Mouse (Mus musculus) adrenal gland, adult 2 months (tissue): ENCODE results near the gene Mcpt1. TPM values are rescaled to one million over a fixed set of nuclear protein-coding genes. Genes with fewer than 3 reads are reported as not detected.
"Not testable (repeated sequence)": the region's sequence is repeated elsewhere in the genome, so short reads cannot be mapped to it uniquely, and the experiment has no call there.

Source experiments
- DNase-seq: peaks from one replicate; pipeline ENCODE4 v3.0.0; 2021
- long read RNA-seq: library from polyadenylated mRNA; stranded (forward); transcript quantifications from one replicate; pipeline ENCODE4 v2.0.0, GENCODE M21; 2021
- polyA plus RNA-seq: library from polyadenylated mRNA; depleted of rRNA; stranded (reverse); fragments of >200 nt; gene quantifications from 2 replicates; pipeline ENCODE4 v1.2.3, GENCODE M21; 2012; rRNA removed
- total RNA-seq, 2 experiments: library from RNA; stranded (reverse); gene quantifications; 2 replicates each; pipeline ENCODE4 v1.2.3; 2021

The Mcpt1 gene
- not detected for total RNA-seq
- not detected in 2 replicates for polyA plus RNA-seq
- long read RNA-seq: 0 reads

GRCm38 (mm10) chr14:56017671-56018070 is at the start of gene Mcpt1:
Mcpt1 (plus strand) TSS chr14:56017971.
- not testable (repeated sequence) for DNase-seq

- DNase-seq: not testable (repeated sequence)
Observed at GRCm38 (mm10) chr14:55987464-55987863, 30.3 kb upstream of the Mcpt1 start.

DNA sequence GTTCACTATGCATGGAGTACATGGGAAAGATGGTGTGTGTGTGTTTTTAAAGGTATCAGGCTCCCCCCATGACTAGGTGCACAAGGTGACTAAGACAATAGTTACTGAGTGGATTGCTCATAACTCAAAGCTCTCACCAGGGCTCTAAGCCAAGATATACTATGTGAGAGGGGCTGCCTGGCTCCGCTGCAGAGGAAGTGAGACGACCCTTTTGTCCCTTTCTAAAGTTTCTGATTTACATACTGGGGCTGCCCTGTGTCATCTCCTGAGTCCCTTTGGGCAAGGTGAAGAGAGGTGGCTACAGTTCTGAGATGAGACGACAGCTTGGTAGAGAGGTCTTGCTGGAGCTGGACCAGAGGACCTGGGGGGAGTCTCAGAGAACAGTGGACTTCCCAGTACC is 4.6 kb upstream of the Mcpt1 start:
- DNase-seq: no peak

- DNase-seq: no peak
Observed at GRCm38 (mm10) chr14:56013924-56014323, 3.8 kb upstream of the Mcpt1 start.

DNA sequence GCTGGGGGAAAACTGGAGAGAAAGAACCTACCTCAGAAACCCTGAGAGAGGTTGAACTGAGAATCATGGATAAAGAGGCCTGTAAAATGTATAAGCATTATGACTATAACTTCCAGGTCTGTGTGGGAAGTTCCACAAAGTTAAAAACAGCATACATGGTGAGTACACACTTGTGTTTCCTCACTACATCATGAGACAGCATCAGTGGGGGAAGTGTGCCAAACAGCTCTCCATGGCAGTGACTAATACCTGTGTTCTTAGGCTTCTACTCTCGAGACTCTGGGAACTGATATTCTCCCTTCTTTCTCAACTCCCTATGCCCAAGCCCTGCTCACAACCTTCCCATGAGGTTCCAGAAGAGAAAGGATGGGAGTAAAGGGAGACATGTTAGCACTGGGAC is 1.7 kb downstream of the Mcpt1 start:
- no peak for DNase-seq

GRCm38 (mm10) chr14:56021305-56021704 is 3.5 kb downstream of the Mcpt1 start:
- not testable (repeated sequence) for DNase-seq

- not testable (repeated sequence) for DNase-seq
Observed at GRCm38 (mm10) chr14:56030395-56030794, 12.6 kb downstream of the Mcpt1 start, which contains the start of gene Mcpt9. Mcpt9 (minus strand) TSS chr14:56030495.

DNA sequence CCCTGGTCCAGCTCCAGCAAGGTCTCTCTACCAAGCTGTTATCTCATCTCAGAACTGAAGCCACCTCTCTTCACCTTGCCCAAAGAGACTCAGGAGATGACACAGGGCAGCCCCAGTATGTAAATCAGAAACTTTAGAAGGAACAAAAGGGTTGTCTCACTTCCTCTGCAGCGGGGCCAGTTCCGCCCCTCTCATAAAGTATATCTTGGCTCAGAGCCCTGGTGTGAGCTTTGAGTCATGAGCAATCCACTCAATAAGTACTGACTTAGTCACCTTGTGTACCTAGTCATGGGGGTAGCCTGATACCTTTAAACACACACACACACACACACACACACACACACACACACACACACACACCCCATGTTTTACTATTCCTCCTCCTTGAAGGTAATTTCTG is 16.7 kb downstream of the Mcpt1 start:
- no peak for DNase-seq

GRCm38 (mm10) chr14:56041792-56042191 is 24.0 kb downstream of the Mcpt1 start, which contains the start of gene Mcpt2:
Mcpt2 (plus strand) TSS chr14:56042041.
- not testable (repeated sequence) for DNase-seq

DNA sequence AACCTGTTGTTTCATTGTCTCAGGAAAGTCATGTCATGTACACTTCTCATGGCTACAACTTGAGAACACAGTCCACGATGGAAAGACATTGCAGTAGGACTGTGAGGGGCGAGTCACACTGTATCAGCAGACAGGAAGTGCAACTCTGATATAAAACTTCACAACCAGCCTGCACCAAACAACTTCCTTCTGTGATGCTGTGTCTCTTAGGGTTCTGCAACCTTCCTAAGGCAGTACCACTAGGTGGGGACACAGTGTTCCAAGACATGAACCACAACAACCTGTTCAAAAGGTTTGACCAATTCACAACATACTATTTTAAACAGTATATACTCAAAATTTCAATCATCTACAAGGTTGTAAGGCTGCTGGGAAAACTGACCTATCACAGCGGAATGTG is 37.6 kb downstream of the Mcpt1 start:
- no peak for DNase-seq

DNA sequence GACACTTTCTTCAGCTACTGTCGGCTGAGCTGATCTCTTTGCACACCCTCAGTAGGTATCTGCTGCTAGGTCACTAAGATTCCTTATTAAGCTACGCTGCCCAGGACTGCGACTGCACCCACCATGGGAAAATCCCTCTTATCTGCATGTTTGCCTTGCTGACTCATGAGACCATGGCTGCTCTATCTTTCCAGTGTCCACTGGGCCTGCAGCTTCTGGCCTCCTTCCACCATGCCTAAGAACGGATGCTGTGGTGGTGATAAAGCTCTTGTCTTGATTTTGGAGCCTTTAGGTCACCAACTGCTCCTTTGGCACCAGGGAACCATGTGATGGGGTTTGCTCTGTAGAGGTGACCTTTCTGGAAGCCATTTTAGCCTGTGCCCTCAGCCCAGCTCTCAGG is 40.0 kb downstream of the Mcpt1 start:
- no peak for DNase-seq

- not testable (repeated sequence) for DNase-seq
Observed at GRCm38 (mm10) chr14:56062213-56062612, 44.4 kb downstream of the Mcpt1 start, which contains the start of gene Mcpt4. Mcpt4 (minus strand) TSS chr14:56062313.

Other genes with a start within 250 kb of the Mcpt1 start
- gene Adcy4, start 233.9 kb upstream of the Mcpt1 start, total RNA-seq: 10 to 100 TPM in 1 of 2 experiments, 1 to 10 TPM in 1; 9.8 to 12.5 TPM
- 17.1 and 21.0 TPM in 2 replicates for gene Adcy4, start 233.9 kb upstream of the Mcpt1 start, polyA plus RNA-seq
- 1 to 10 TPM; 3.3 to 3.7 TPM for gene Ripk3, start 229.1 kb upstream of the Mcpt1 start, total RNA-seq
- gene Ripk3, start 229.1 kb upstream of the Mcpt1 start, polyA plus RNA-seq: 6.2 and 6.4 TPM in 2 replicates
- gene Nfatc4, start 194.8 kb upstream of the Mcpt1 start, total RNA-seq: 10 to 100 TPM; 17.9 to 21.9 TPM
- 50.5 and 58.1 TPM in 2 replicates for gene Nfatc4, start 194.8 kb upstream of the Mcpt1 start, polyA plus RNA-seq
- gene Nynrin, start 164.0 kb upstream of the Mcpt1 start, total RNA-seq: 10 to 100 TPM in 1 of 2 experiments, 1 to 10 TPM in 1; 7.2 to 16.1 TPM
- gene Nynrin, start 164.0 kb upstream of the Mcpt1 start, polyA plus RNA-seq: 5.1 and 5.3 TPM in 2 replicates
- gene Cbln3, start 133.6 kb upstream of the Mcpt1 start, total RNA-seq: under 1 TPM in 1 of 2 experiments, not detected in 1; 0.20 TPM
- gene Cbln3, start 133.6 kb upstream of the Mcpt1 start, polyA plus RNA-seq: 0.03 and 0.25 TPM in 2 replicates
- 10 to 100 TPM; 12.3 to 18.2 TPM for gene Khnyn, start 133.0 kb upstream of the Mcpt1 start, total RNA-seq
- gene Khnyn, start 133.0 kb upstream of the Mcpt1 start, polyA plus RNA-seq: 13.0 and 14.6 TPM in 2 replicates
- gene Sdr39u1, start 117.7 kb upstream of the Mcpt1 start, total RNA-seq: 10 to 100 TPM; 81.0 to 92.5 TPM
- 45.9 and 52.8 TPM in 2 replicates for gene Sdr39u1, start 117.7 kb upstream of the Mcpt1 start, polyA plus RNA-seq
- gene Cma1, start 73.3 kb upstream of the Mcpt1 start, total RNA-seq: 1 to 10 TPM; 2.3 TPM
- 0.85 and 1.1 TPM in 2 replicates for gene Cma1, start 73.3 kb upstream of the Mcpt1 start, polyA plus RNA-seq
- under 1 TPM in 1 of 2 experiments, not detected in 1; 0.35 TPM for gene Cma2, start 67.0 kb upstream of the Mcpt1 start, total RNA-seq
- gene Cma2, start 67.0 kb upstream of the Mcpt1 start, polyA plus RNA-seq: not detected in 2 replicates
- gene Mcpt9, start 12.5 kb downstream of the Mcpt1 start, total RNA-seq: not detected
- gene Mcpt9, start 12.5 kb downstream of the Mcpt1 start, polyA plus RNA-seq: not detected in 2 replicates
- not detected for gene Mcpt2, start 24.1 kb downstream of the Mcpt1 start, total RNA-seq
- 0.09 TPM in 1 of 2 replicates, not detected in the other for gene Mcpt2, start 24.1 kb downstream of the Mcpt1 start, polyA plus RNA-seq
- 1 to 10 TPM; 1.1 to 1.6 TPM for gene Mcpt4, start 44.3 kb downstream of the Mcpt1 start, total RNA-seq
- 1.00 and 1.3 TPM in 2 replicates for gene Mcpt4, start 44.3 kb downstream of the Mcpt1 start, polyA plus RNA-seq
- not detected for gene Mcpt8, start 67.3 kb downstream of the Mcpt1 start, total RNA-seq
- not detected in 2 replicates for gene Mcpt8, start 67.3 kb downstream of the Mcpt1 start, polyA plus RNA-seq
- gene Ctsg, start 84.6 kb downstream of the Mcpt1 start, total RNA-seq: not detected
- not detected in 2 replicates for gene Ctsg, start 84.6 kb downstream of the Mcpt1 start, polyA plus RNA-seq
- gene Gzme, start 102.7 kb downstream of the Mcpt1 start, total RNA-seq: not detected
- gene Gzme, start 102.7 kb downstream of the Mcpt1 start, polyA plus RNA-seq: not detected in 2 replicates
- gene Gzmd, start 114.6 kb downstream of the Mcpt1 start, total RNA-seq: not detected
- not detected in 2 replicates for gene Gzmd, start 114.6 kb downstream of the Mcpt1 start, polyA plus RNA-seq
- gene Gzmg, start 141.6 kb downstream of the Mcpt1 start, total RNA-seq: not detected
- gene Gzmg, start 141.6 kb downstream of the Mcpt1 start, polyA plus RNA-seq: not detected in 2 replicates
- gene Gzmn, start 156.6 kb downstream of the Mcpt1 start, total RNA-seq: not detected
- gene Gzmn, start 156.6 kb downstream of the Mcpt1 start, polyA plus RNA-seq: not detected in 2 replicates
- not detected for gene Gzmf, start 193.4 kb downstream of the Mcpt1 start, total RNA-seq
- not detected in 2 replicates for gene Gzmf, start 193.4 kb downstream of the Mcpt1 start, polyA plus RNA-seq
- not detected for gene Gzmc, start 216.7 kb downstream of the Mcpt1 start, total RNA-seq
- not detected in 2 replicates for gene Gzmc, start 216.7 kb downstream of the Mcpt1 start, polyA plus RNA-seq
- under 1 TPM in 1 of 2 experiments, not detected in 1; 0.35 TPM for gene Gzmb, start 244.3 kb downstream of the Mcpt1 start, total RNA-seq
- 0.16 and 0.30 TPM in 2 replicates for gene Gzmb, start 244.3 kb downstream of the Mcpt1 start, polyA plus RNA-seq